8 mouse cellular contexts compared by ENCODE assay signal in genomic region chr8:76899411-76900154, GRCm38 (mm10). TPM values are rescaled to one million over a fixed set of nuclear protein-coding genes. Genes with fewer than 3 reads are reported as not detected.
DNase-seq lines count a peak whose midpoint lies in the region; ATAC-seq and TF ChIP-seq lines count a peak whose summit lies in the region.

Nr3c2 (plus strand) TSS chr8:76899442.

- peak within 1 kb of the TSS; percentile 83 for H3K4me3 ChIP-seq in hindbrain, postnatal 0 days (ENCODE audit: low read length)
- H3K4me3 ChIP-seq in limb, embryonic 10.5 days, result peak within 1 kb of the TSS; percentile 71
- peak within 1 kb of the TSS; percentile 61 for H3K4me3 ChIP-seq in midbrain, embryonic 12.5 days
- peak within 1 kb of the TSS; percentile 69 for H3K4me3 ChIP-seq in stomach, embryonic 14.5 days (ENCODE audit: low read depth, low read length)

- 0 out of 2 replicates have a peak, but pooled peaks cover 4% of the 10 kb centered on the region for H3K4me1 ChIP-seq in hindbrain, postnatal 0 days (ENCODE audit: insufficient read depth, low read length)
- peaks cover 37% of the 10 kb centered on the region for H3K4me1 ChIP-seq in limb, embryonic 10.5 days
- H3K4me1 ChIP-seq in midbrain, embryonic 12.5 days, result peaks cover 23% of the 10 kb centered on the region
- peaks cover 7% of the 10 kb centered on the region; the same call in 1 of the 2 replicates for H3K4me1 ChIP-seq in stomach, embryonic 14.5 days (ENCODE audit: control insufficient read depth, insufficient read depth, low read length)

- peak; percentile 61 for TF ChIP-seq CTCF in hindbrain, postnatal 0 days (IDR thresholded peaks at IDR 0.05; ENCODE audit: low read depth)

- peak; percentile 41 for ATAC-seq in hindbrain, postnatal 0 days
- ATAC-seq in midbrain, embryonic 12.5 days (ENCODE audit: low FRiP score, low read depth), result peak; percentile 5
- no peak for ATAC-seq in stomach, embryonic 14.5 days (ENCODE audit: insufficient number of reproducible peaks, insufficient read depth, low FRiP score, low read depth)

- intact Hi-C loops in gastrocnemius, postnatal 14 days (cut with DNase I; ENCODE audit: low total_unique reads), result no loop called here

- under 1% methylated on average over 43 of the region's 47 CpGs for WGBS in hindbrain, postnatal 0 days
- under 1% methylated on average over 45 of the region's 47 CpGs for WGBS in limb, embryonic 10.5 days
- under 1% methylated on average over 38 of the region's 47 CpGs for WGBS in midbrain, embryonic 12.5 days
- WGBS in stomach, embryonic 14.5 days, result under 1% methylated on average over 41 of the region's 47 CpGs

- H3K9ac ChIP-seq in hindbrain, postnatal 0 days (replicated peaks; ENCODE audit: low read length), result peak within 1 kb of the TSS; percentile 63
- H3K9ac ChIP-seq in midbrain, embryonic 12.5 days (replicated peaks), result peak within 1 kb of the TSS; percentile 59
- H3K9ac ChIP-seq in stomach, embryonic 14.5 days (replicated peaks; ENCODE audit: low read depth, low read length), result peak within 1 kb of the TSS; percentile 30; the same call in 1 of the 2 replicates

- peak; percentile 66 for DNase-seq in layer of hippocampus, adult 11-12 months (ENCODE audit: low spot score)
- DNase-seq in layer of hippocampus, adult 9-10 months (ENCODE audit: low spot score), result no peak
- DNase-seq in cerebellum, postnatal 14 days, result peak; percentile 41 to 42
- DNase-seq in gastrocnemius, postnatal 14 days, result peak; percentile 45
- peak; percentile 50 for DNase-seq in hindbrain, postnatal 0 days (ENCODE audit: low spot score)
- DNase-seq in limb, embryonic 10.5 days (ENCODE audit: low spot score), result peak; percentile 64

- H3K9me3 ChIP-seq in hindbrain, postnatal 0 days (ENCODE audit: low read length), result no peaks in the 10 kb centered on the region
- no peaks in the 10 kb centered on the region for H3K9me3 ChIP-seq in limb, embryonic 10.5 days (replicated peaks)
- no peaks in the 10 kb centered on the region for H3K9me3 ChIP-seq in midbrain, embryonic 12.5 days
- no peaks in the 10 kb centered on the region for H3K9me3 ChIP-seq in stomach, embryonic 14.5 days (ENCODE audit: control insufficient read depth, low read depth, low read length)

- peak within 1 kb of the TSS; percentile 12; the same call in 1 of the 2 replicates for H3K27ac ChIP-seq in hindbrain, postnatal 0 days
- H3K27ac ChIP-seq in limb, embryonic 10.5 days, result no peak within 1 kb of the TSS; the same call in 1 of the 2 replicates
- no peak within 1 kb of the TSS for H3K27ac ChIP-seq in midbrain, embryonic 12.5 days (replicated peaks)
- H3K27ac ChIP-seq in stomach, embryonic 14.5 days (ENCODE audit: low read length), result no peak within 1 kb of the TSS

- no peaks in the 10 kb centered on the region for H3K36me3 ChIP-seq in hindbrain, postnatal 0 days (ENCODE audit: insufficient read depth, low read length)
- H3K36me3 ChIP-seq in limb, embryonic 10.5 days, result no peaks in the 10 kb centered on the region
- no peaks in the 10 kb centered on the region for H3K36me3 ChIP-seq in midbrain, embryonic 12.5 days
- no peaks in the 10 kb centered on the region for H3K36me3 ChIP-seq in stomach, embryonic 14.5 days (ENCODE audit: control insufficient read depth, insufficient read depth, low read length)

- H3K4me2 ChIP-seq in hindbrain, postnatal 0 days (ENCODE audit: low read depth, low read length), result peak within 1 kb of the TSS; percentile 100
- peak within 1 kb of the TSS; percentile 100 for H3K4me2 ChIP-seq in midbrain, embryonic 12.5 days (replicated peaks)
- H3K4me2 ChIP-seq in stomach, embryonic 14.5 days (replicated peaks; ENCODE audit: low read depth, low read length), result peak within 1 kb of the TSS; percentile 99

- no peaks in the 10 kb centered on the region for H3K27me3 ChIP-seq in hindbrain, postnatal 0 days (ENCODE audit: insufficient read depth, low read length)
- H3K27me3 ChIP-seq in limb, embryonic 10.5 days (ENCODE audit: low read depth, poor library complexity, severe bottlenecking), result peaks cover 79% of the 10 kb centered on the region
- peaks cover 54% of the 10 kb centered on the region for H3K27me3 ChIP-seq in midbrain, embryonic 12.5 days
- 0 out of 2 replicates have a peak, but pooled peaks cover 5% of the 10 kb centered on the region for H3K27me3 ChIP-seq in stomach, embryonic 14.5 days (ENCODE audit: control insufficient read depth, insufficient read depth, low read length)

RNA-seq across cellular contexts. Expression of gene Nr3c2, which starts in this region (rescaled TPM):
- total RNA-seq in gastrocnemius, postnatal 14 days (2021), result 1 to 10 TPM; 4.0 to 5.4 TPM
- total RNA-seq in hindbrain, postnatal 0 days (2014; rRNA removed), result 6.8 and 8.8 TPM in 2 replicates
- polyA plus RNA-seq in hindbrain, postnatal 0 days (2015; fragmentation: Nextera tagmentation; extraction: Ambion mirVana), result 6.5 and 6.9 TPM in 2 replicates
- polyA plus RNA-seq in limb, embryonic 10.5 days (2016; fragmentation: Nextera tagmentation; extraction: Ambion mirVana), result 0.35 and 0.41 TPM in 2 replicates
- 0.98 and 1.4 TPM in 2 replicates for polyA plus RNA-seq in midbrain, embryonic 12.5 days (2016; fragmentation: Nextera tagmentation; extraction: Ambion mirVana)
- polyA plus RNA-seq in stomach, embryonic 14.5 days (2014; fragmentation: Nextera tagmentation; extraction: Ambion mirVana), result 1.4 and 2.9 TPM in 2 replicates

Comparison
In these comparisons a context has a peak if more than half of its experiments do, and no peak if none do; other contexts are left out.
1. Peak in DNase-seq and H3K4me3 ChIP-seq in limb, embryonic 10.5 days; RNA of the gene not detected or under 1 TPM.